Mouse (Mus musculus): ENCODE data around the gene Actr3.
"Not testable (repeated sequence)": the region's sequence is repeated elsewhere in the genome, so short reads cannot be mapped to it uniquely, and the experiment has no call there.

The Actr3 gene

GRCm38 (mm10) chr1:125439556-125439955, 4.0 kb upstream of the Actr3 start:
- in situ Hi-C loops (cut with MboI; ENCODE audit: low sequenced_read_pairs) = loop anchor here (25.0 kb wide), 1 partner anchor 123 kb away; the partner anchor contains the start of gene Slc35f5

GRCm38 (mm10) chr1:125438826-125439225, 3.3 kb upstream of the Actr3 start:
- in situ Hi-C loops (cut with MboI; ENCODE audit: low sequenced_read_pairs) = loop anchor here (25.0 kb wide), 1 partner anchor 123 kb away; the partner anchor contains the start of gene Slc35f5

GRCm38 (mm10) chr1:125437927-125438326, 2.4 kb upstream of the Actr3 start:
- in situ Hi-C loops (cut with MboI; ENCODE audit: low sequenced_read_pairs) = loop anchor here (25.0 kb wide), 1 partner anchor 124 kb away; the partner anchor contains the start of gene Slc35f5

GRCm38 (mm10) chr1:125437161-125437560, 1.6 kb upstream of the Actr3 start:
- in situ Hi-C loops (cut with MboI; ENCODE audit: low sequenced_read_pairs) = loop anchor here (25.0 kb wide), 1 partner anchor 125 kb away; the partner anchor contains the start of gene Slc35f5

- in situ Hi-C loops (cut with MboI; ENCODE audit: low sequenced_read_pairs) = loop anchor here (25.0 kb wide), 1 partner anchor 127 kb away; the partner anchor contains the start of gene Slc35f5
Observed at GRCm38 (mm10) chr1:125435018-125435368, 534 bp downstream of the Actr3 start.

GRCm38 (mm10) chr1:125434485-125435001, 984 bp downstream of the Actr3 start:
- in situ Hi-C loops (cut with MboI; ENCODE audit: low sequenced_read_pairs) = loop anchor here (25.0 kb wide), 1 partner anchor 128 kb away; the partner anchor contains the start of gene Slc35f5

- in situ Hi-C loops (cut with MboI; ENCODE audit: low sequenced_read_pairs) = loop anchor here (25.0 kb wide), 1 partner anchor 131 kb away; the partner anchor contains the start of gene Slc35f5
Observed at GRCm38 (mm10) chr1:125431286-125431685, 4.2 kb downstream of the Actr3 start.

- in situ Hi-C loops (cut with MboI; ENCODE audit: low sequenced_read_pairs) = loop anchor here (25.0 kb wide), 1 partner anchor 132 kb away; the partner anchor contains the start of gene Slc35f5
Observed at GRCm38 (mm10) chr1:125430737-125431136, 4.8 kb downstream of the Actr3 start.

- in situ Hi-C loops (cut with MboI; ENCODE audit: low sequenced_read_pairs) = loop anchor here (25.0 kb wide), 1 partner anchor 132 kb away; the partner anchor contains the start of gene Slc35f5
Observed at GRCm38 (mm10) chr1:125429984-125430383, 5.5 kb downstream of the Actr3 start.

- in situ Hi-C loops (cut with MboI; ENCODE audit: low sequenced_read_pairs) = loop anchor here (25.0 kb wide), 1 partner anchor 134 kb away; the partner anchor contains the start of gene Slc35f5
Observed at GRCm38 (mm10) chr1:125428315-125428714, 7.2 kb downstream of the Actr3 start.

GRCm38 (mm10) chr1:125426387-125427045, 9.0 kb downstream of the Actr3 start:
- in situ Hi-C loops (cut with MboI; ENCODE audit: low sequenced_read_pairs) = loop anchor here (25.0 kb wide), 1 partner anchor 136 kb away; the partner anchor contains the start of gene Slc35f5

- in situ Hi-C loops (cut with MboI; ENCODE audit: low sequenced_read_pairs) = no loop called here
Observed at GRCm38 (mm10) chr1:125419906-125420305, 15.6 kb downstream of the Actr3 start.

GRCm38 (mm10) chr1:125418732-125419131, 16.8 kb downstream of the Actr3 start:
- in situ Hi-C loops (cut with MboI; ENCODE audit: low sequenced_read_pairs) = no loop called here

- in situ Hi-C loops (cut with MboI; ENCODE audit: low sequenced_read_pairs) = no loop called here
Observed at GRCm38 (mm10) chr1:125407220-125407619, 28.3 kb downstream of the Actr3 start.

- in situ Hi-C loops (cut with MboI; ENCODE audit: low sequenced_read_pairs) = no loop called here
Observed at GRCm38 (mm10) chr1:125395391-125395790, 40.1 kb downstream of the Actr3 start.

- in situ Hi-C loops (cut with MboI; ENCODE audit: low sequenced_read_pairs) = not testable (repeated sequence)
Observed at GRCm38 (mm10) chr1:125393324-125393723, 42.2 kb downstream of the Actr3 start.

- in situ Hi-C loops (cut with MboI; ENCODE audit: low sequenced_read_pairs) = not testable (repeated sequence)
Observed at GRCm38 (mm10) chr1:125390065-125390754, 45.3 kb downstream of the Actr3 start.

- in situ Hi-C loops (cut with MboI; ENCODE audit: low sequenced_read_pairs) = not testable (repeated sequence)
Observed at GRCm38 (mm10) chr1:125389634-125390033, 45.9 kb downstream of the Actr3 start.

- in situ Hi-C loops (cut with MboI; ENCODE audit: low sequenced_read_pairs) = no loop called here
Observed at GRCm38 (mm10) chr1:125388370-125388769, 47.2 kb downstream of the Actr3 start.

GRCm38 (mm10) chr1:125386217-125386616, 49.3 kb downstream of the Actr3 start:
- in situ Hi-C loops (cut with MboI; ENCODE audit: low sequenced_read_pairs) = no loop called here

- in situ Hi-C loops (cut with MboI; ENCODE audit: low sequenced_read_pairs) = no loop called here
Observed at GRCm38 (mm10) chr1:125382622-125383021, 52.9 kb downstream of the Actr3 start.
